Mouse (Mus musculus) CH12F3 (cell line): ENCODE data around the gene Gm45021.

ENCODE experiments used
- in situ Hi-C: fragments of 300-500 bp; cut with MboI; formaldehyde crosslinking; loops from 2 replicates; pipeline ENCODE4 v1.14.3; 2020; ENCODE audit warnings: low sequenced_read_pairs

Gm45021 gene

DNA sequence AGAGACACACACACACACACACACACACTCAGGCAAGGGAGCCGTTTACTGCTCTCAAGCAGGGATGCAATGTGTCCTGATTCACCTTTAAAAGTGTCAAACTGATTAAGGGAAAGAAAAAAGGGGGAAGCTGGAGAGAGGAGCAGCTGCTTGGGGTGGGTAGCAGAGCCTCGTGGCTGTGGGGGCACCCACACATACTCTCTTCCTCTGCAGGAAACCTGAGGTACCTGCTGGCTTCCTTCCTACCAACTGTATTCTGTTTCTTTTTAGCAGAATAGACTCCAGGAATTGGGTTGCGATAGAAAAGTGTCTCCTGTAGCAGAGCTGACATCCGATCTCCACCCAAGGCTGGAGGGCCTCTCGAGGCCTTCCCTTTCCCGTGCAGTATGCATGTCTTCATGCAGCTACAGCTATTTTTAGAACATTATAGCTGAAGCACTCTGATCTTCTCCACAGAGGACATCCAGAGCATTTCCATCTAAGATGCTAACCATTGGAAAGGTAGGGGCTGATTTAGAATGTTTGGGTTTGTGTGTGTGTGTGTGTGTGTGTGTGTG lies at the start of gene Gm45021:
Gene Gm45021, plus strand, starts transcription at position 417 of the 557 bp plus-strand sequence.
- in situ Hi-C loops = no loop called here

DNA sequence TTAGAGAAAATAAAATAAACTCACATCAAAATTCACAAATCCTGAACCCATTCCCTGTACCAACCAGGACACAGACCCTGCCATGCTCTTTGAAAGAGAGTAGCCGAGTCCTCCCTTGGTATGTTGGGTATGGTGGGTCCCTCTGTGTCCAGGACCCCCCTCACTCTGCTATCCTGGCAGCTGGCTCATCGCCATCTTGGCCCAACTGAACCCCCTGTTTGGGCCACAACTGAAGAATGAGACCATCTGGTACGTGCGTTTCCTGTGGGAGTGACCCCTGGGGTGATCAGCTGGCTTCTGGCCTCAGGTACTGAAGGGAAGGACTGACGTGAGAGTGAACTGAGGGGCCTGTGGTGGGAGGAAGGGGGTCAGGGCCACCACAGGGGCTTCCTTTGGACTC lies 49.5 kb upstream of the Gm45021 start:
- in situ Hi-C loops = no loop called here

DNA sequence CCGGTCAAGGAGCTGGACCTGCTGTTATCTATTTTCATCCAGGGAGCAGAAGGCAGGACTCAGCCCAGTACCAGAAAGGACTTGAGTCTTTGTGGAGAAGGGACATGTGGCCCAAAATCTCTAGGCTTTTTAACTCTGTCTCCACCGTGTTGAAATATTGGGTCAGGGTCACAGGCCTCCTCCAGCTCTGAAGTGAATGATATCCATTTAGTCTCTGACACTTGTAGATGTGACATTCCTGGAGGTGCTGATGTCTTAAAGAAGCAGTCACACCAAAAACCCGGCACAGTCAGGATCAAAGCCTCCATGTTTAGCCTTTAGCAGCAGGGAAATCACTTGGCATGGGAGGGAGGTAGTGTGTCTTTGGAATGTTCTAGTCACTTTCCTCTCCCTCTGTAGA lies 48.7 kb upstream of the Gm45021 start:
- in situ Hi-C loops = no loop called here

DNA sequence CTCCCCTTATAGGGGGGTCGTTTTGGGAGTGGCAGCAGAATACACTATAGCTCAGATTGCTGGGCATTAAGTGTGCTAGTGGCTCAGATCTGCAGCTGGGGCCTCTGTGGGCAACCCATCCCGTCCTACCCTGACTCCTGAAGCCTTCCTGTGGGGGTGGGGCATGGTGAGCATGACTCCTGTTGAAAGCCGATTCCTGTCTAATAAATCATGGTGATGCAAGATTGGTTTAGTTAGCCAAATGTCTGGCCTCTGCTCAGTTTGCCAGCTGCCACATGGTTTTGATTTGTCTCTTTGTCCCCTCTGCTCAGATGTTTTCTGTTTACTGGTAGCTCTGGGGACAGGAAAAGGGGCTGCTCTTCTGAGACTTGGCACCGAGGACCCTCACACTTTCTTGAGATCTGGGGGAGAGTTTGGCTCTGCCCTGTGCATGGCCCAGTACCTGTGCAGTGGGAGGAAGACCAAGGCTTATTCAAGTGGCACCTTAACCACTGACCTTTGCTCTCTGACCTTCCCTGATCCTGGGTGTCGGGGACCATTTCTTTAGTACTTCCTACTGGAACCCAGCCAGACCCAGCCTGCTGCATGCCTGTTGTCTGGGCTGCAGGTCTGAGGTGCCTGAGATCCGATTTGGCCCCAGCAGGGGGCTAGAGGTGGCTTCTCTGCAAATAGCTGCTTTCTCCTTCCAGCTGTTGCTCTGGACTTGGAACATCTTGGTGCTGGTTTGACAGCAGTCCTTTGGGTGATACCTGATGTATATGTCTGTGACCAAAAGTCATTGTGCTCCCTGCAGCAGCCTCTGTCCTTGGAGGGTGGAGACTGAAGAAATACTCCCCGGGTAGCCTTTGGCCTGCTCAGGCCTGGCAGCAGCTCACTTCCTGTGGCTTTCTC lies 47.6 kb upstream of the Gm45021 start:
- in situ Hi-C loops = no loop called here

DNA sequence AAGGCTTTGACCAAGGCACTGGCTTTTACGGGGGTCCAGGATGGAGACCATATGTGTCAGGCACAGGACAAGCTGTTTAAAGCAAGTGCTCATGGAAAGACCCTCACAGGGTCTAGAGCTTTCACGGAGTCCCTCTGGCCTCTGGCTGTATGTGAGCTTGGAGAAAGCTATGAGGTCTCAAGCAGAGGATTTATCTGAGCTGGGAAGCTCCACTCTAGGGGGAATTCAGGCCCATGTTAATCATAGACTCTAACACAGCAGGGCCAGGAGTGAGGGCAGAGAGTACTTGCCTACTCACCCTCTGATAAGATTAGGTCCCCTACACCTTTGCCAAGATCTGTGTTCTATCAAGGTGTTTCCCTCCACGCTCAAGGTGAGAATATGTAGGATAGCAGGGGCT lies 46.8 kb upstream of the Gm45021 start:
- in situ Hi-C loops = no loop called here

DNA sequence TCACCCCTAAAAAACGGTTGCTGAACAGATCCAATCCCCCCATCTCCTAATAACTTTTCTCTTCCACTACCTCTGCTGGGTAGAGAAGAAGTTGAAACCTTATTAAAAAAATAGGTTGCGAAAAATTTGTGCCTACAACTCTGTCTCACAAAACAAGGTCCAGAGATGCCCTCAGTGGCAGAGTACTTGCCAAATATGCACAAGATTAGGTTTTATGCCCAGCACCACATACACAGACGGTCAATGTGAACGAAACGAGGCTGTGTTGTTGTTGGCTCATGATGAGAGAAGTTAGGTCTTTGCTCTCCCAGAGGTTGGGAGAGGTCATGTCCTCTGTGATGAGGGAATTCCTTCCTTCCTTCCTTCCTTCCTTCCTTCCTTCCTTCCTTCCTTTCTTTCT lies 44.2 kb upstream of the Gm45021 start:
- in situ Hi-C loops = no loop called here

DNA sequence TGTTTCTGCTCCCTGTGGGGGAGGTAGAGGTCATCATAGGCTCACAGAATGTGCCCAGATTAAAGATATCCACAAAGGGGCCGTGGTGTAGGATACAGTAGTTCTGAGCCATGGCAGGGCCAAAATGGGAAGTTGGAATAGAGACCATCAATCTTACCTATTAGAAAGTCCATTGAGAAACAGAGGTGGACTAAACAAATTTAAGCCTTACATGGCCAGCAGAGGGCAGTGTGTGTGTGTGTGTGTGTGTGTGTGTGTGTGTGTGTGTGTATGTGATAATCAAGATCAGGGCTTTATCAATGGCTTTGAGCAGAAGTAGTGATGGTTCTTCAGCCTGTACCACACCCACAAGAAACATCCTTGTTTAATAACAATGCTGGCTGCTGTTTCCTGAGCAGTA lies 43.1 kb upstream of the Gm45021 start:
- in situ Hi-C loops = no loop called here

DNA sequence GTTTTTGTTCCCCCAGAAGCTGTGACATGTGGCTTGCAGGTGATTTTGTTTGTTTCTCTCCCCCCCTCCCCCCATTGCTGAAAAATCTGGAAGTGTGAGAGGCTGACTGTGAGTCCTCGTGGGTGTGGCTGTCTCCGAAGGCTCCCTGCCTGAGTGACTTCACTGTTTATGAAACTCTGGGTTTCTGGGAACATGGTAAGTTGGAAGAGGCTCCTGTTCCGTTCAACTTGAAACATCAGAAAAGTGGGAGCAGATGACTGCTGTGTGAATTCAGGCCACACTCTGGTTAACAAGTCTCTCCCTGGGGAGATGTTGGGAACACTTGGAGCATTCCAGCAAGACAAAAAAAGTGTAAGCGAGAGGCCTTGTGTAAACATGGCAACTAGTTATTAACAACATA lies 42.6 kb upstream of the Gm45021 start:
- in situ Hi-C loops = no loop called here

DNA sequence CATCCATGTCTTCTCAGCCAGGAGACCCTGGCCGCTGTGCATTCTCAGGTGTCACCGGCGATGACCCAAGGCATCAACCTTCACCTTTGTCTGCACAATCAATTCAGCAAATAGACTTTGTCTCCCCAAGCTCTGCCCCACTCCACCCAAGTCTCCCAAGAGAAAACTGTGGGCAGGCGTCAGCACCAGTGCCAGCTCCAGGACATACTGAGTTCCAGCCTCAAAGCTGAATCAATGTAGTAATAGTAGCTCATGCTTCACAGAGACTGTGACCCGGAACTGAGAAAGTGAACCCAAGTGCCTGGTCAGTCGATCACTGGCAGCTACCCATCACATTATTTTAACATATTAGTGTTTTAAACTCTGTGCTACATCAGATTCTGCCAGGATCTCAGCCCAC lies 41.1 kb upstream of the Gm45021 start:
- in situ Hi-C loops = no loop called here

DNA sequence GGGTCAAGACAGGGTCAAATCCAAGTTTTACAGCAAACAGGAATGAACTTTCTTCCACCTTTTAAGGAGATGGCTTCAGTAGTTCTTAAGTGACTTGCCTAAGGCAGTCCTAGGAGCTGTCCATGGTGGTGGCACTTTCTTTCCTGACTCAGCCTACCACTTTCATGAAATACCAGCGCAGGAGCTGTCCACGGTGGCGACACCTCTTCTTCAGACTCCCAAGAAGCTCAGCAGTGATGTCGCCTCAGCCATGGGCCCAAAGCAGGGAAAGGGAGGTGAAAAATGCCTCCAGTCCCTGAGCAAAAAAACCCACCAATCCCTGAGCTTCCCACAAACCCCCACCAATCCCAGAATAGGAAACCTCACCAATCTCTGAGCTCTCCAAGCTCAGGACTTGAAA lies 36.5 kb upstream of the Gm45021 start:
- in situ Hi-C loops = no loop called here

DNA sequence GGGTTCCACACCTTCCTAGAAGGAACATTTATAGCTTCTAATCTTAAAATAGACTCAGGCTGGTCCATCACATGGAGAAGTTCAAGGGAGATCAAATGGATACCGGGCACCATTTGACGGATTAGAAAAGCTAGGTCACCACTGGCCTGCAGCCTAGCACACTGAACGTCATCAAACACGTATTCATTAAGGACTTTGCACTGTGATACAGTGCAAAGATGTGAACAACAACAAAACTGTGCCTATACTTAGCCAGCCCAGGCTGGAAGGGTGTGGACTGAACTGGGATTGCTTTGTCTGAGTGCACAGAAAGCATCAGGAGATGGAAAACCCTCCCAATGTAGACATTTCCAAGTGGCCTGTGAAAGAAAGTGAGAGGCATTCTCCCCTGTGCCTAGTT lies 35.6 kb upstream of the Gm45021 start:
- in situ Hi-C loops = no loop called here

DNA sequence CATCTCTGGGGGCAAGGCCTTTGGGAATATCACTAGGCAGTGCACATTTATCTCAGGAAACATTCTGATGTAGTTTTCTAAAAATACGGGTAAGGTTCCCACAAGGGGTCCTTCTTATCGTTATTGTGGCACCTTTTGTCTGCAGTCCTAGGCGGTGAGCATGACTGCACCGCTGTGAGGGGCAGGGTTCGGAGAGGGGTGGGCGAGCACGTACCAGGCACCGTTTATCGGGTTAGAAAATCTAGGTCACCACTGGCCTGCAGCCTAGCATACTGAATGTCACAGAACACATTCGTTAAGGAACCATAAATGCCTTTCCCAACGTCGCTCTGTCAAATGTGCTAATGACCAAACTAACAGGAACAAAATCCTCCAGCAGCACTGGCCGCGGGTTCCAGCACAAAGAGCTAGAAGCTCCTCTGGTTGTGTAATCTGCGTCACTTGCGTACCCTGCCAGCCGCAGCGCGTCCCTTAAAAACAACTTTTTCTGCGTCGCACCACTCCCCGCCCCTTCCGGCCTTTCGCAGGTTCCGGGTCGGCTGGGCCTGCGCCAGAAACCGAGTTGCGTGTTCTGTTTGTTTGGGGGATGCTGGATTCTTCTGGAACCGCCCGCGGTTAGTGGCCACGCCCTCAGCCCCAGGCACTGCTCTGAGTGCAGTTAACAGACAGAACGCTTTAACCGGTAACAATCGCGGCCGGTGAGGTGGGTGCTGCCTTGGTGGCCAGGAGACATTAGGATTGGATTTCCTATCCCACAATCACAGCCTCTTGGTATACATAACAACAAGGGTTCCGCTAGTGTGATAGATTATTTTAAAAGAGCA lies 34.9 kb upstream of the Gm45021 start, which contains the start of gene Lrrc61:
Gene Lrrc61, plus strand, starts transcription at position 517 of the 824 bp plus-strand sequence.
- in situ Hi-C loops = no loop called here

DNA sequence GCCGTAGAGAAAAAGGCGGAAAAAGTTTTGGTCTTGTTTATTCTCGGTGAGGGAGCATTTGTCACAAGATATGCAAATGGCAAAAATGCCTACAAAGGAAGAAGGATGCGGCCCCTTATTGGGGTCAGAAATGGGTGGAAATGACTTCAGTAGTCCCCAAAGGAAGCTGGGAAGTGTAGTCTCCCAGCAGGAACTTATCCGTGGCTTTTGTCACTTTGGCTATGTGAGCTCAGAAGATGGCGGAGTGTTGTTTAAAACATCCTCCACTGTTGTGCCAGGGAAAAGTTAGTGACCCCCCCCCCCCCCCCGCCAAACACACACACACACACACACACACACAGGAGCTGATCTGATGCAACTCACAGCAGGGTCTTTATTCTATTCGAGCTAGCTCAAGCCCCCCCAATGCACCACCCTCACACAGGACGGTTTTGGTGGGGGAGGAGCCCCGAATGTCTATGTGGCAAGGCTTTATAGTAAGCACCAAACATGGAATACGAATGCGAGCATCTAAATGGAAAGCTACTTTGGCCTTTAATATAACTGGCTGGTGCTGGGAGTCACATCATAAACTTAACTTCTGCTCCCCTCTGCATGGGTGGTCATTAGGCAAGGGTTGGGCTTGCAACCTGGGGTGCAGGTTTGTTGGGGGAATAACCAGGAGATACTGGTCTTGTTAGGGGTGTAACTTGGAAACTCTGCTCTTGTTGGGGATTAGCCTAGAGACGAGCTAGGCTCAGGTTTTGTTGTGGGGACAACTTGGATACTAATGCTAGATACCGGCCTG lies 34.1 kb upstream of the Gm45021 start:
- in situ Hi-C loops = no loop called here

DNA sequence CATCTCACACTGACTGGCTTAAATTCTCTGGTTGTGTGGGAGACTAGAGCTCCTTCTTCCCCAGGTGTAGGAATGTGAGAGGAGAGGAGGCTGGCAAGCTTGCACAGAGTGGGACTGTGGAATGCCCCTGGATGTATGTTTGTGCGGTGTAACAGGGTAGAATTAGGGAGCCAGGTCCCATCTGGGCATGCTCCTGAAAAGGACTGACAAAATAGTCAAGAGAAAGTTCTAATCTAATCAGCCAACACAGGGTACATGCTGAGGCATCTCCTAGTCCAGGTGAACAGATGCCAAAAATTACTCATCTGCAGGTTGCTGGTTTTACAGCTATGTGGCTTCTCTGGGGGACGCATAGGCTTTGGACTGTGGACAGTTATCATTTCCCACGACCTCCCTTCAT lies 33.5 kb upstream of the Gm45021 start:
- in situ Hi-C loops = no loop called here

DNA sequence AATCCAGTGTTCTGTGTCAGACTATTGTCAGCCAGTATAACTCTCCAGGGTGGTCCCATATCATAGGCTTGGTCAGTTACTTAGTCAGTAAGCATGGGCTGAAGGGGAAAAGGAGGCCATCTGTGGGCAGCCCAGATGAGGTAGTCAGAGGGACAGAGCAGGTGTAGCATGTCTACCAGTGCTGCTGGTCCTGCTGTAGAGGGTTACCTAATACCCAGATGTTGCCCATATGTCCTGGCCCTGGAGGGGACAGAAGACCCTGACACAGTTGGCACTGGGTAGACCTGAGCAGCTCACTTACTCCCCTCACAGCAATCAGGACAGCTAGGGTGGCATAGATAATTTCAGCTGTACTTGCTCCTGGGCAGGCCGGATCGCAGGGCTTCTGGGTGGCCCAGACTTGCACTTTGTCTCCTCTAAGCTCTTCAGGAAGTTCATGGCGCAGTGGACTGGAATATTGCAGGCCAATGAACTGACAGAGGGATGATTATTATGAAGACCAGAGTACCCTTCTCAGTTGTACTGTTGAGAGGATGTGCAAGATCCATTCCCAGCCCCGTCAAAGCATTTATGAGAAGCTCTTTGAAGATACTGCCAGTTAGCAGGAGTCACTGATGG lies 23.6 kb upstream of the Gm45021 start:
- in situ Hi-C loops = no loop called here

DNA sequence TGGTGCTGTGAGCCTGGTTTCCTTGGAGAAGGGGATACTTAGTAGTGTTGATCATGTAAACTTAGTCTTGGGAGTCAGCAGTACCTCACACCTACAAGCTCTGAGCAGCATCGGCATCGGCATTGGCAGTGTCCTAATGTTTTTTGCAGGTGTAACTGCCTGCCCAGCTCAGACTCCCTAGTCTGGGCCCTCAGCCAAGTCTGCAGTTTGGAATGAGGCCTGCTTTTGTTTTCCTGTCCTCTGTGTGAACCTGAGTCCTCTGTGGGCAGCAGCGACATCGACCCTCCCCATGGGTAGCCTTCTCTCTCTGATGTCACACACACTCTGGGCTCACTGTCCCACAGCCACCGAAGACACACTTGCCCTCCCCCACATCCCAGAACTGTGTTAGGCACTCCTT lies 23.1 kb upstream of the Gm45021 start:
- in situ Hi-C loops = no loop called here

DNA sequence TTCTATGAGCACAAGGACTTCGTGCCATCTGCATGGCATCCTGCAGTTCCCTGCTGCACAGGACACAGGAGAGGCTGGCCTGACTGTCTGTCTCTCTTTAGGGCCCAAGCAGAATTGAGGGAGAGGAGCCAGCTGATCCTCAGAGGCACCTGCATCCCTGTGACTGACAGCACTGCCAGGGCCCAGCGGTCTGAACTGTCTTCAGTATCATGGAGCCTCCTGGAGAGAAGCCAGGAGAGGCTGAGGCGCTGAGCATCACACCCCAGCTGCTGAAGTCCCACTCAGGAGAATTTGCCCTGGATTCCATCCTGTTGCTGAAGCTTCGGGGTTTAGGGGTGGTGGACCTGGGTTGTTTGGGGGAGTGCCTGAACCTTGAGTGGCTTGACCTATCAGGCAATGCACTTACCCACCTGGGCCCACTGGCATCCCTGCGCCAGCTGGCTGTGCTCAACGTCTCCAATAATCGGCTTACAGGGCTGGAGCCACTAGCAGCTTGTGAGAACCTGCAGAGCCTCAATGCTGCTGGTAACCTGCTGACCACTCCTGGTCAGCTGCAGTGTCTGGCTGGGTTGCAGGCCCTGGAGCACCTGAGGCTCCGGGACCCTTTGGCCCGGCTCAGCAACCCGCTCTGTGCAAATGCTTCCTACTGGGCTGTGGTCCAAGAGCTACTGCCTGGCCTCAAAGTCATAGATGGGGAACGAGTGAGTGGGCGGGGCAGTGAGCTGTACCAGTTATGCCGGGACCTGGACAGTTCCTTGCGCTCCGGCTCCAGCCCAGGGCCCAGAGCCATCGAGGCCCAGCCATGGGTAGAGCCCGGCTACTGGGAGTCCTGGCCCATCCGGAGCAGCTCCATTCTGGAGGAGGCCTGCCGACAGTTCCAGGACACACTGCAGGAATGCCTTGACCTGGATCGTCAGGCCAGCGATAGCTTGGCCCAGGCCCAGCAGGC lies 21.1 kb upstream of the Gm45021 start:
- in situ Hi-C loops = no loop called here

DNA sequence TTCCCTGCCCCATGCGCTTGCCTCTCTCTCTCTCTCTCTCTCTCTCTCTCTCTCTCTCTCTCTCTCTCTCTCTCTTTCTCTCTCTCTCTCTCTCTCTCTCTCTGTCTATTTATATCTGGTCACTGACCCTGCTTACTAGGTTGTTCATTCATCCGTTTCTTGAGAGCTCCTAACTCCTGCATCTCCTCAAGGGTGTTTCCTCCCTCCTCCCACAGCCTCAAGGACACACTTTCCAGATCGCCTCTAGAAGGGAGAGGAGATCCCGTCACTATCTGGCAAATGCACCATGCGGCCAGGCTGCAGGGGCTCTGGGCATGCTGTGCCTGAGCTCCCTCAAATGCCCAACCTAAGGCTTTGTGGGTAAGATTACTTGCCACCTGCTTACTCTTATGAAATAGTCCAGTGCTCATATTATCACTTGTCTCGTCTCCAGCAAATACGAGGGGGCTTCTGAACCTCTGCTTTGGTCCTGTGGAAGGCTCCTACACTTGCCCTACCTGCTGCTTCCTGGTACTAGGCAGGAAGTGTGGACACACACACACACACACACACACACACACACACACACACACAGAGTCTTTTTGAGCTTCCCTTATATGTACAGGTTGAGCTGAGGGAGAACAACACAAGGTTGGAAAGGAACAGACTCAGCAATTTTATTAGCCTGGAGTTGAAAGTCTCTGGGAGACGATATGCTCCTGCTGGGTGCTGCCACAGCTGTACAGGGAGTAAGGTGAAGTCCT lies 20.2 kb upstream of the Gm45021 start:
- in situ Hi-C loops = no loop called here

DNA sequence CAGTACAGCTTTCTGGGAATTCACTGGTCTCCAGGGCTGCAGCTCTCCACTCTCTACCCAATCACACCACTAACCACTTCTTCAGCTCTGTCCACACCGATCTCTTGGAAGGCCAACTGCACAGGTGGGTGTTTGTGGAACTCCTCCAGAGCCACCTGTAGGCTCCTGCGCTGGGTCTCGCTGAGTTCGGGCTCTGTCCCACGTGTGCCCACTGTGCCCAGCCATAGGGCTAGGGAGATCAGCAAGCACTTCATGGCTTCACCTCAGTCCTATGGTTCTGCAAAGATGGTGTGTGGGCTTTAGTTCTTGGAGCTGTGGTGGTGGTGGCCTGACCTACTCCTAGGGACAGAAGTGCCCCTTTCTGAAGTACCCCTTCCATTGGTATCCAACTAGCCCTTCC lies 17.4 kb upstream of the Gm45021 start:
- in situ Hi-C loops = no loop called here
